19 mouse cellular contexts compared by ENCODE assay signal in genomic region chr9:22711339-22711738, GRCm38 (mm10).
"Had no signal": no experiment of that assay in that cellular context is flagged by ENCODE, and none has a peak within 500 bp of the region (broad histone marks: within the 10 kb centered on the region; RNA-seq: fewer than 3 reads in every experiment).

No protein-coding gene starts in this region.

- H3K27ac ChIP-seq: lung, embryonic 15.5 days; midbrain, embryonic 10.5 days; midbrain, embryonic 12.5 days; midbrain, embryonic 15.5 days; neural tube, embryonic 13.5 days; neural tube, embryonic 15.5 days had no signal

- DNase-seq: lung, adult 2 months; lung, postnatal 14 days; lung, postnatal 36 days; retina, postnatal 1 day; right cerebral cortex, adult 18-20 months; right cerebral cortex, postnatal 25 days; right cerebral cortex, postnatal 4 days; spleen, adult 18-20 months; thymus, adult 18-20 months; thymus, postnatal 14 days; thymus, postnatal 36 days had no signal

- H3K9me3 ChIP-seq: lung, embryonic 15.5 days; midbrain, embryonic 10.5 days; midbrain, embryonic 12.5 days; midbrain, embryonic 15.5 days; neural tube, embryonic 13.5 days; neural tube, embryonic 15.5 days had no signal

- H3K4me2 ChIP-seq: lung, embryonic 15.5 days; midbrain, embryonic 12.5 days; midbrain, embryonic 15.5 days; neural tube, embryonic 13.5 days; neural tube, embryonic 15.5 days had no signal

- H3K9ac ChIP-seq: lung, embryonic 15.5 days; midbrain, embryonic 12.5 days; midbrain, embryonic 15.5 days; neural tube, embryonic 13.5 days; neural tube, embryonic 15.5 days had no signal

- H3K27me3 ChIP-seq: lung, embryonic 15.5 days; midbrain, embryonic 12.5 days; midbrain, embryonic 15.5 days; neural tube, embryonic 13.5 days; neural tube, embryonic 15.5 days had no signal

- H3K36me3 ChIP-seq: lung, embryonic 15.5 days; midbrain, embryonic 10.5 days; midbrain, embryonic 12.5 days; midbrain, embryonic 15.5 days; neural tube, embryonic 13.5 days; neural tube, embryonic 15.5 days had no signal

- ATAC-seq: lung, postnatal 0 days; midbrain, embryonic 15.5 days had no signal

- H3K4me3 ChIP-seq: lung, embryonic 15.5 days; midbrain, embryonic 10.5 days; midbrain, embryonic 12.5 days; midbrain, embryonic 15.5 days; myocyte; neural tube, embryonic 13.5 days; neural tube, embryonic 15.5 days had no signal
